Mouse (Mus musculus): ENCODE data around the gene Wars2. TPM values are rescaled to one million over a fixed set of nuclear protein-coding genes. Genes with fewer than 3 reads are reported as not detected.

The Wars2 gene
- polyA plus RNA-seq, 1 experiment from 2014 or later: 2.9 TPM

GRCm38 (mm10) chr3:99249551-99249870 is 108.6 kb downstream of the Wars2 start:
- Histone ChIP-seq H3K27ac (ENCODE audit: low read depth, low read length) (no peak overlapping the region), H3K4me2 (replicated peaks; ENCODE audit: low read depth) (no peak overlapping the region), H3K9me3 (ENCODE audit: control insufficient read depth) (no peaks in the 10 kb centered on the region), H3K36me3 (ENCODE audit: control insufficient read depth, insufficient read depth) (no peaks in the 10 kb centered on the region), H3K27me3 (replicated peaks; ENCODE audit: control insufficient read depth, insufficient read depth, low read length) (peaks cover 99% of the 10 kb centered on the region), H3K9ac (ENCODE audit: low read depth, low read length) (no peak overlapping the region), H3K4me1 (replicated peaks; ENCODE audit: control insufficient read depth, insufficient read depth, low read length) (no peaks in the 10 kb centered on the region), H3K4me3 (ENCODE audit: low read depth, low read length) (no peak overlapping the region)
- no peak for ATAC-seq
- 4% methylated on average over 11 of the region's 11 CpGs for WGBS
- TF ChIP-seq CTCF (IDR thresholded peaks at IDR 0.05; ENCODE audit: low read depth): no peak

DNA sequence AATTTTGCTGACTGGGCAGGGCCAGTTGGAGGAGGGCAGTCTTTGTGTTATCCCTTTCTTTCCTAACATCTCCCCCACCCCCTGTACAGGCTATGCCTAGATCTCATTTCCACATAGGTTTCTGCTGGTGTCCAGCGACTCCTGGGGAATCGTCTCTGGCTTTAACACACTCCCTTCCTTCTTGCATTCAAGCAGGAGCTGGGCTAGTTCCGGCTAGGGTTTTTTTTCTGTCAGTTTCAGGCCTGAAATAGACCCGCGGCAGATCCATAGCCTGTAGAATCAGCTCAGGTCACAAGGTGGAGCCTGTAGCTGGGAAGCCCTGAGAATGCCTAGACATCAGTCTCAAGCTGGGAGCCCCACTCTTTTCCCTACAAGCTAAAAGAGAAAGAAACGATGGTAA is 109.0 kb downstream of the Wars2 start:
- peaks cover 99% of the 10 kb centered on the region for H3K27me3 ChIP-seq (replicated peaks; ENCODE audit: control insufficient read depth, insufficient read depth, low read length)
- WGBS: 0% methylated on average over 6 of the region's 6 CpGs

DNA sequence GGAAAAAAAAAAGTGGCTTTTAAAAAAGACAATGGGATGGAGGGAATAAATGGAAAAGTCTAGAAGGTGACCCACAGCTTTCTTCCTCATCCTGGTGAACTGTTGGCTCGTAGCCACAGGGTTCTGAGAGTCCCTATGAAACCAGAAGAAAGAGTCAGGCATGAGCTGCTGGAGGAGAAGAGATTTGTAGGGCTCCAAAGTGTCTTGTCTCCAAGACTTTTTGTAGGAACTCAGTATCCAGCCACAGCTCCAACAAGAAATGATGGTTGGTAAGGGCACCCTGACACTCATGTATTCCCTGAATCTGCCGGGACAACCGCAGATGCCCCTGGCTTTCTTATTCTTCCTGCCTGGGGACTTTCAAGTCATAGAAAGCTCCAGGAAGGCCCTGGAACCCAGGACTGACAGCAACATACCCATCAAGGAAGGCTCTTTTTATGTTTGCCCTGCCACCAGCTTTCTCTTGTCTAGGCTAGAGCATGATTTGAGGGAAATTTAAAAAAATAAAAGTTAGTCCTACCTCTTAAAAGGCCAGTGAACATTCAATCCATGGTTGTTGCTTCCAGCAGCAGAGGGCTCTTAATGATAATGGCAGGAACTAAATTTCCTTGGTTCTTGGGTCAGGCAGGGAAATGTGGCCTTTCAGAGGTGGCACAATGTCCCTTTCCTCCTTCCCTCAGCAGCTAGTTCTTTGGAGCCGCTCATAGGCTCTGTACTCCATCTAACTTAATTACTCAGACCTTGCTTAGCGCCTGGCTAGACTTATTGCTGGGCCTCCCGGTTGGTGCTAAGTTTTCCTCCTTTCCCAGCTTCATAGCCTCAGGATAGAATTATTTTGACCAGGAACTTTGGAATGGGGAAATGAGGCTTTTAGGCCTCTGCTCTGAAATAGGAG is 110.7 kb downstream of the Wars2 start:
- no peaks in the 10 kb centered on the region for H3K9me3 ChIP-seq (ENCODE audit: control insufficient read depth)
- H3K36me3 ChIP-seq (ENCODE audit: control insufficient read depth, insufficient read depth): no peaks in the 10 kb centered on the region
- WGBS: 9% methylated on average over 6 of the region's 6 CpGs
- H3K27ac ChIP-seq (ENCODE audit: low read depth, low read length): no peak overlapping the region
- no peak for TF ChIP-seq CTCF (IDR thresholded peaks at IDR 0.05; ENCODE audit: low read depth)
- H3K4me1 ChIP-seq (replicated peaks; ENCODE audit: control insufficient read depth, insufficient read depth, low read length): no peaks in the 10 kb centered on the region
- H3K4me3 ChIP-seq (ENCODE audit: low read depth, low read length): no peak overlapping the region
- H3K4me2 ChIP-seq (replicated peaks; ENCODE audit: low read depth): no peak overlapping the region
- no peak overlapping the region for H3K9ac ChIP-seq (ENCODE audit: low read depth, low read length)
- H3K27me3 ChIP-seq (replicated peaks; ENCODE audit: control insufficient read depth, insufficient read depth, low read length): peaks cover 99% of the 10 kb centered on the region
- no peak for ATAC-seq

More for the DNA sequence above, 109.0 kb downstream of the Wars2 start:
- Histone ChIP-seq H3K36me3 (ENCODE audit: control insufficient read depth, insufficient read depth) (no peaks in the 10 kb centered on the region), H3K4me3 (ENCODE audit: low read depth, low read length) (no peak overlapping the region), H3K9me3 (ENCODE audit: control insufficient read depth) (no peaks in the 10 kb centered on the region), H3K4me1 (replicated peaks; ENCODE audit: control insufficient read depth, insufficient read depth, low read length) (no peaks in the 10 kb centered on the region), H3K27ac (ENCODE audit: low read depth, low read length) (no peak overlapping the region), H3K9ac (ENCODE audit: low read depth, low read length) (no peak overlapping the region), H3K4me2 (replicated peaks; ENCODE audit: low read depth) (no peak overlapping the region)
- no peak for ATAC-seq
- peak; percentile 18; the same call in 1 of the 2 replicates for TF ChIP-seq CTCF (IDR thresholded peaks at IDR 0.05; ENCODE audit: low read depth)

- H3K27ac ChIP-seq (ENCODE audit: low read depth, low read length): no peak overlapping the region
- H3K4me1 ChIP-seq (replicated peaks; ENCODE audit: control insufficient read depth, insufficient read depth, low read length): no peaks in the 10 kb centered on the region
- H3K36me3 ChIP-seq (ENCODE audit: control insufficient read depth, insufficient read depth): no peaks in the 10 kb centered on the region
- no peak for ATAC-seq
- 4% methylated on average over 16 of the region's 16 CpGs for WGBS
- H3K27me3 ChIP-seq (replicated peaks; ENCODE audit: control insufficient read depth, insufficient read depth, low read length): peaks cover 99% of the 10 kb centered on the region
- H3K4me2 ChIP-seq (replicated peaks; ENCODE audit: low read depth): no peak overlapping the region
- H3K4me3 ChIP-seq (ENCODE audit: low read depth, low read length): peak overlapping the region; percentile 42
- no peaks in the 10 kb centered on the region for H3K9me3 ChIP-seq (ENCODE audit: control insufficient read depth)
- no peak overlapping the region for H3K9ac ChIP-seq (ENCODE audit: low read depth, low read length)
- no peak for TF ChIP-seq CTCF (IDR thresholded peaks at IDR 0.05; ENCODE audit: low read depth)
These were observed 111.7 kb downstream of the Wars2 start for GRCm38 (mm10) chr3:99252461-99253091.

DNA sequence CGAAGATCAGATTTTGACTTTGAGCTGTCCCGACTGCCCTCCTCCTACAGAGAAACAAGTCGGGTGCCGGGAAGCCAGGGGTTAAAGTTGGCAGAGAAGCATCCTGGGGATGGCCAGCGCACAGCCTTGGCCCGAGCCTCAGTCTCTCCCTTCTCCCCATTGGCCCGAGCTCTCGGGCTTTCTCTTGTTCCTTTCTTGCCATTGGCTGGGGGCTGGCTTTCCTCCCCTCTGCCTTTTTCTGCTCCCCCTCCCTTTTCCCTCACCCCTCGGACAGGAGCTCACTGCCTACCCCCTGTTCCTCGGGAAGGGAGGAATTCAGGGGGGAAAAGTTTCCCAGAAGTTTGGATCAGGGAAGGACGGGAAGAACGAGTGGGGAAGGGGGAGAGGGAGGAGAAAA is 112.2 kb downstream of the Wars2 start:
- 0% methylated on average over 12 of the region's 12 CpGs for WGBS
- no peak overlapping the region for H3K27ac ChIP-seq (ENCODE audit: low read depth, low read length)
- H3K36me3 ChIP-seq (ENCODE audit: control insufficient read depth, insufficient read depth): no peaks in the 10 kb centered on the region
- TF ChIP-seq CTCF (IDR thresholded peaks at IDR 0.05; ENCODE audit: low read depth): no peak
- H3K4me3 ChIP-seq (ENCODE audit: low read depth, low read length): peak overlapping the region; percentile 42
- peaks cover 99% of the 10 kb centered on the region for H3K27me3 ChIP-seq (replicated peaks; ENCODE audit: control insufficient read depth, insufficient read depth, low read length)
- H3K4me1 ChIP-seq (replicated peaks; ENCODE audit: control insufficient read depth, insufficient read depth, low read length): no peaks in the 10 kb centered on the region
- no peak overlapping the region for H3K9ac ChIP-seq (ENCODE audit: low read depth, low read length)
- ATAC-seq: no peak
- peak overlapping the region; percentile 73 for H3K4me2 ChIP-seq (replicated peaks; ENCODE audit: low read depth)
- H3K9me3 ChIP-seq (ENCODE audit: control insufficient read depth): no peaks in the 10 kb centered on the region

All from intestine, postnatal 0 days (tissue).